ENCODE assay signal across 14 mouse cellular contexts in the genomic region with DNA sequence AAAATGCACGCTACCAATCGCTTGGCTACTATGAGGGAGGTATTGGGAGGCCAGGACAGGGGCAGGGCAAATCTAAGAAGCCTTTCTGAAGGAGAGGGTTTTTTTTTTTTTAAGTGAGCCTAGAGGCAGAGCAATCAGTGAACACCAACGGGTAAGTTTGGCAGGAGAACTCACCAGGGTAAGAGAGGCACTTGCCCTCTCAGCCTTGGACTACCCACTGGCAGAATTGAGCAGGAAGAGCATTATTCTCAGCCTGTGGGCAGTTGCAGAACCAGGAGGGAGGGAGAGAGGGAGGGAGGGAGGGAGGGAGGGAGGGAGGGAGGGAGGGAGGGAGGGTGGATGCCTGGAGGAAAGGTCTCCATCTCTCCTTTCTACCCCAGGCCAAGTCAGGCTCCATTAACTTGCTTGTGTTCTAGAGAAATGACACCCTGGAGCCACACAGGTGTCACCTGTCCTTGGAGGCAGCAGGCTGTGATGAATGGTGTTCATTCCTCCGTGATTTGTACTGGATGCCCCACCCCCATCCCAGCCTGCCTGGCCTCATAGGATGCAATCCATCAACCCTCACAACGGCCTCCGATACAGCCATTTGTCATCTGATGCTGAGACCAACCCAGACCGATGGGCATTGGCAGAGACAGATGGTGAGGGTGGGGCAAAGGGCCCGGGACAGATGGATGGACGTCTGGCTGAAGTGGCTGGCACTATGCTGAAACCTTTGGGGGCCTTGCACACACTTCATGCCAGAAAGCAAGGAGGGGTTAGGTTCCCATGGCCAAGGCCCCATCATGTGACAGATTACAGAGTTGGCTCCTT. TPM values are rescaled to one million over a fixed set of nuclear protein-coding genes. Genes with fewer than 3 reads are reported as not detected.
DNase-seq lines count a peak whose midpoint lies in the region; ATAC-seq and TF ChIP-seq lines count a peak whose summit lies in the region.
"Had no signal": no experiment of that assay in that cellular context is flagged by ENCODE, and none has a peak within 500 bp of the region (broad histone marks: within the 10 kb centered on the region; RNA-seq: fewer than 3 reads in every experiment).

No protein-coding gene starts in this region.

- no peak overlapping the region for H3K27ac ChIP-seq in kidney, postnatal 0 days
- H3K27ac ChIP-seq in hindbrain, embryonic 12.5 days: peak overlapping the region; percentile 44; the same call in 1 of the 2 replicates
- H3K27ac ChIP-seq: left cerebral cortex, adult 2 months; midbrain, embryonic 15.5 days had no signal

- no peaks in the 10 kb centered on the region for H3K4me1 ChIP-seq in kidney, postnatal 0 days (replicated peaks; ENCODE audit: insufficient read depth, low read length)
- peaks cover 42% of the 10 kb centered on the region for H3K4me1 ChIP-seq in hindbrain, embryonic 12.5 days

- peak; percentile 43 for DNase-seq in kidney, postnatal 0 days (ENCODE audit: low spot score)
- DNase-seq in kidney, postnatal 25 days: no peak
- DNase-seq in cerebellum, adult 9-10 months: peak; percentile 99
- DNase-seq in retina, postnatal 1 day: peak; percentile 57
- no peak for DNase-seq in Muller cell, postnatal 12 days (ENCODE audit: inconsistent ontology term)
- DNase-seq in adrenal gland, postnatal 4 days (ENCODE audit: low spot score in 2 of 2): no peak
- DNase-seq: kidney, postnatal 10 days; lung, postnatal 10 days had no signal

- no peak for TF ChIP-seq CTCF in kidney, postnatal 0 days (IDR thresholded peaks at IDR 0.05; ENCODE audit: low read depth)

- peak; percentile 43; the same call in 1 of the 2 replicates for ATAC-seq in kidney, postnatal 0 days (replicated peaks; ENCODE audit: low FRiP score, low read depth)
- ATAC-seq in hindbrain, embryonic 12.5 days (ENCODE audit: low FRiP score): peak; percentile 60
- ATAC-seq: midbrain, embryonic 15.5 days had no signal

- H3K4me3 ChIP-seq in kidney, postnatal 0 days (replicated peaks; ENCODE audit: low read depth, low read length): no peak overlapping the region
- H3K4me3 ChIP-seq in hindbrain, embryonic 12.5 days: no peak overlapping the region
- H3K4me3 ChIP-seq: left cerebral cortex, adult 2 months; midbrain, embryonic 15.5 days had no signal

- 16% methylated on average over 9 of the region's 9 CpGs for WGBS in kidney, postnatal 0 days
- WGBS in hindbrain, embryonic 12.5 days: 32% methylated on average over 9 of the region's 9 CpGs

- no peak overlapping the region for H3K9ac ChIP-seq in kidney, postnatal 0 days (ENCODE audit: low read depth, low read length)
- H3K9ac ChIP-seq in hindbrain, embryonic 12.5 days: no peak overlapping the region
- H3K9ac ChIP-seq: midbrain, embryonic 15.5 days had no signal

- H3K36me3 ChIP-seq in kidney, postnatal 0 days (ENCODE audit: insufficient read depth, low read length): no peaks in the 10 kb centered on the region
- H3K36me3 ChIP-seq in hindbrain, embryonic 12.5 days: no peaks in the 10 kb centered on the region
- H3K36me3 ChIP-seq: midbrain, embryonic 15.5 days had no signal

- H3K4me2 ChIP-seq in kidney, postnatal 0 days (ENCODE audit: low read length): no peak overlapping the region
- H3K4me2 ChIP-seq in hindbrain, embryonic 12.5 days (replicated peaks): no peak overlapping the region
- H3K4me2 ChIP-seq: midbrain, embryonic 15.5 days had no signal

- H3K9me3 ChIP-seq in kidney, postnatal 0 days (replicated peaks; ENCODE audit: low read length): no peaks in the 10 kb centered on the region
- no peaks in the 10 kb centered on the region for H3K9me3 ChIP-seq in hindbrain, embryonic 12.5 days (replicated peaks)
- H3K9me3 ChIP-seq: midbrain, embryonic 15.5 days had no signal

- peaks cover 9% of the 10 kb centered on the region; the same call in 1 of the 2 replicates for H3K27me3 ChIP-seq in kidney, postnatal 0 days (ENCODE audit: insufficient read depth, low read length)
- peaks cover 10% of the 10 kb centered on the region; the same call in 1 of the 2 replicates for H3K27me3 ChIP-seq in hindbrain, embryonic 12.5 days
- H3K27me3 ChIP-seq: midbrain, embryonic 15.5 days had no signal

RNA-seq across cellular contexts. Expression of gene Crhr1, which starts 22.4 kb away (rescaled TPM):
- polyA plus RNA-seq in kidney, postnatal 0 days (2015; fragmentation: Nextera tagmentation; extraction: Ambion mirVana): 0.05 TPM in 1 of 2 replicates, not detected in the other
- 1.8 and 2.9 TPM in 2 replicates for polyA plus RNA-seq in hindbrain, embryonic 12.5 days (2016; fragmentation: Nextera tagmentation; extraction: Ambion mirVana)
- total RNA-seq in adrenal gland, postnatal 4 days (2021): under 1 TPM in 1 of 2 experiments, not detected in 1; 0.34 TPM
- total RNA-seq: heart, adult 8-10 months; heart, postnatal 25 days; liver, adult 2 months had no signal

RNA-seq across cellular contexts. Expression of gene Sppl2c, which starts 31.1 kb away (rescaled TPM):
- polyA plus RNA-seq in kidney, postnatal 0 days (2015; fragmentation: Nextera tagmentation; extraction: Ambion mirVana): not detected in 2 replicates
- polyA plus RNA-seq in hindbrain, embryonic 12.5 days (2016; fragmentation: Nextera tagmentation; extraction: Ambion mirVana): not detected in 2 replicates
- total RNA-seq in adrenal gland, postnatal 4 days (2021): not detected
- total RNA-seq: heart, adult 8-10 months; heart, postnatal 25 days; left cerebral cortex, adult 2 months; liver, adult 2 months had no signal
- polyA plus RNA-seq: liver, adult 2 months; midbrain, embryonic 15.5 days had no signal

Comparison
In these comparisons a context has a peak if more than half of its experiments do, and no peak if none do; other contexts are left out.
1. DNase-seq: peak in kidney, postnatal 0 days (single experiment), cerebellum, adult 9-10 months (single experiment) and retina, postnatal 1 day (single experiment); none in kidney, postnatal 25 days (0 of 2), Muller cell, postnatal 12 days (single experiment) and adrenal gland, postnatal 4 days (0 of 2).